Mouse (Mus musculus): ENCODE results near the gene Cops9. TPM values are rescaled to one million over a fixed set of nuclear protein-coding genes. Genes with fewer than 3 reads are reported as not detected.
A peak's percentile ranks its signal among the peaks of the same experiment; 100 is the strongest.

Gene Cops9
- total RNA-seq, 2 experiments from 2014 or later = 217 to 236 TPM

GRCm38 (mm10) chr1:92647752-92648151, 6.0 kb upstream of the Cops9 start:
- DNase-seq = peak; percentile 74 to 80
- intact Hi-C loops (cut with DNase I) = loop anchor here (1.0 to 2.0 kb wide), 3 partner anchors 33 to 187 kb away; no protein-coding TSS in a partner anchor

GRCm38 (mm10) chr1:92647026-92647425, 5.2 kb upstream of the Cops9 start:
- DNase-seq = no peak
- intact Hi-C loops (cut with DNase I) = loop anchor here (1.0 kb wide), 2 partner anchors 33 to 126 kb away; no protein-coding TSS in a partner anchor

- intact Hi-C loops (cut with DNase I) = no loop called here
- no peak for DNase-seq
These were observed 4.8 kb upstream of the Cops9 start for GRCm38 (mm10) chr1:92646601-92647000.

GRCm38 (mm10) chr1:92646111-92646510, 4.3 kb upstream of the Cops9 start:
- no peak for DNase-seq
- intact Hi-C loops (cut with DNase I) = no loop called here

GRCm38 (mm10) chr1:92644916-92645315, 3.1 kb upstream of the Cops9 start:
- intact Hi-C loops (cut with DNase I) = no loop called here

GRCm38 (mm10) chr1:92643691-92644090, 1.9 kb upstream of the Cops9 start:
- intact Hi-C loops (cut with DNase I) = no loop called here
- no peak for DNase-seq

More at GRCm38 (mm10) chr1:92644916-92645315, 3.1 kb upstream of the Cops9 start:
- DNase-seq = no peak

GRCm38 (mm10) chr1:92640393-92640792, 1.4 kb downstream of the Cops9 start:
- intact Hi-C loops (cut with DNase I) = no loop called here
- DNase-seq = no peak

- intact Hi-C loops (cut with DNase I) = no loop called here
- no peak for DNase-seq
These were observed 3.0 kb downstream of the Cops9 start for GRCm38 (mm10) chr1:92638736-92639135.

GRCm38 (mm10) chr1:92638181-92638580, 3.6 kb downstream of the Cops9 start:
- DNase-seq = no peak
- intact Hi-C loops (cut with DNase I) = no loop called here

- no peak for DNase-seq
- intact Hi-C loops (cut with DNase I) = no loop called here
These were observed 4.1 kb downstream of the Cops9 start for GRCm38 (mm10) chr1:92637501-92638172.

GRCm38 (mm10) chr1:92636676-92637075, 5.1 kb downstream of the Cops9 start:
- DNase-seq = no peak
- intact Hi-C loops (cut with DNase I) = no loop called here

- no peak for DNase-seq
- intact Hi-C loops (cut with DNase I) = no loop called here
These were observed 5.8 kb downstream of the Cops9 start for GRCm38 (mm10) chr1:92636015-92636414.

GRCm38 (mm10) chr1:92634976-92635599, 6.7 kb downstream of the Cops9 start:
- intact Hi-C loops (cut with DNase I) = no loop called here
- no peak for DNase-seq

GRCm38 (mm10) chr1:92634569-92634968, 7.2 kb downstream of the Cops9 start:
- intact Hi-C loops (cut with DNase I) = no loop called here
- no peak for DNase-seq

GRCm38 (mm10) chr1:92633726-92634125, 8.1 kb downstream of the Cops9 start:
- intact Hi-C loops (cut with DNase I) = no loop called here
- DNase-seq = no peak

- DNase-seq = no peak
- intact Hi-C loops (cut with DNase I) = no loop called here
These were observed 8.8 kb downstream of the Cops9 start for GRCm38 (mm10) chr1:92632948-92633347.

GRCm38 (mm10) chr1:92632196-92632595, 9.6 kb downstream of the Cops9 start:
- intact Hi-C loops (cut with DNase I) = no loop called here
- DNase-seq = no peak

- DNase-seq = no peak
- intact Hi-C loops (cut with DNase I) = no loop called here
These were observed 13.6 kb downstream of the Cops9 start for GRCm38 (mm10) chr1:92628227-92628626.

- intact Hi-C loops (cut with DNase I) = loop anchor here (10.0 kb wide), 1 partner anchor 1044 kb away; no protein-coding TSS in a partner anchor
- DNase-seq = no peak
These were observed 23.4 kb downstream of the Cops9 start for GRCm38 (mm10) chr1:92618360-92618759.

GRCm38 (mm10) chr1:92617488-92617887, 24.3 kb downstream of the Cops9 start, which contains the start of gene Olfr12:
Olfr12 (plus strand) TSS chr1:92617788.
- intact Hi-C loops (cut with DNase I) = loop anchor here (10.0 kb wide), 1 partner anchor 1043 kb away; no protein-coding TSS in a partner anchor
- no peak for DNase-seq

GRCm38 (mm10) chr1:92616046-92616445, 25.7 kb downstream of the Cops9 start:
- intact Hi-C loops (cut with DNase I) = loop anchor here (10.0 kb wide), 1 partner anchor 1041 kb away; no protein-coding TSS in a partner anchor
- DNase-seq = no peak

- DNase-seq = no peak
- intact Hi-C loops (cut with DNase I) = loop anchor here (1.0 to 10.0 kb wide), 4 partner anchors 33 to 1092 kb away; no protein-coding TSS in a partner anchor
These were observed 27.3 kb downstream of the Cops9 start for GRCm38 (mm10) chr1:92614516-92614915.
